Mouse (Mus musculus) left cerebral cortex, adult 8-10 months (tissue): ENCODE data around the gene Mif4gd. TPM values are rescaled to one million over a fixed set of nuclear protein-coding genes. Genes with fewer than 3 reads are reported as not detected.

ENCODE experiments used
- DNase-seq, 2 experiments: peaks; one replicate each; pipeline ENCODE4 v3.0.0; 2022; ENCODE audit warnings: low spot score in 2 of 2
- total RNA-seq, 4 experiments: library from RNA; stranded (reverse); gene quantifications; 2 replicates each; pipeline ENCODE4 v1.2.4; 2022

Gene Mif4gd
- total RNA-seq, 4 experiments from 2014 or later: 13.9 to 22.0 (median 17.6) TPM

GRCm38 (mm10) chr11:115632862-115633261, 20.1 kb upstream of the Mif4gd start:
- no peak for DNase-seq

GRCm38 (mm10) chr11:115632247-115632646, 19.5 kb upstream of the Mif4gd start:
- DNase-seq: no peak

- DNase-seq: no peak
Observed at GRCm38 (mm10) chr11:115631505-115631890, 18.7 kb upstream of the Mif4gd start.

GRCm38 (mm10) chr11:115630532-115631504, 18.0 kb upstream of the Mif4gd start:
- no peak for DNase-seq

GRCm38 (mm10) chr11:115629734-115630531, 17.2 kb upstream of the Mif4gd start:
- no peak for DNase-seq

- no peak for DNase-seq
Observed at GRCm38 (mm10) chr11:115628465-115629101, 15.8 kb upstream of the Mif4gd start.

- DNase-seq: peak; percentile 99 to 100
Observed at GRCm38 (mm10) chr11:115627705-115628464, 15.1 kb upstream of the Mif4gd start, which contains the start of gene Slc25a19. Gene Slc25a19, minus strand, starts transcription at chr11:115628295.

- DNase-seq: no peak
Observed at GRCm38 (mm10) chr11:115626824-115627616, 14.3 kb upstream of the Mif4gd start.

- DNase-seq: no peak
Observed at GRCm38 (mm10) chr11:115625877-115626276, 13.1 kb upstream of the Mif4gd start.

GRCm38 (mm10) chr11:115623487-115624070, 10.8 kb upstream of the Mif4gd start:
- DNase-seq: no peak

GRCm38 (mm10) chr11:115619949-115620348, 7.2 kb upstream of the Mif4gd start:
- DNase-seq: no peak

GRCm38 (mm10) chr11:115618732-115619516, 6.2 kb upstream of the Mif4gd start:
- no peak for DNase-seq

- DNase-seq: no peak
Observed at GRCm38 (mm10) chr11:115618001-115618400, 5.2 kb upstream of the Mif4gd start.

GRCm38 (mm10) chr11:115616893-115617292, 4.1 kb upstream of the Mif4gd start:
- DNase-seq: no peak

GRCm38 (mm10) chr11:115616371-115616770, 3.6 kb upstream of the Mif4gd start:
- no peak for DNase-seq

- DNase-seq: no peak
Observed at GRCm38 (mm10) chr11:115615875-115616274, 3.1 kb upstream of the Mif4gd start.

GRCm38 (mm10) chr11:115615108-115615825, 2.5 kb upstream of the Mif4gd start:
- DNase-seq: no peak
